Mouse (Mus musculus) CD4-positive helper T cell, adult 2 months (primary cell): ENCODE data around the gene Gm12216.
"Not testable (repeated sequence)": the region's sequence is repeated elsewhere in the genome, so short reads cannot be mapped to it uniquely, and the experiment has no call there.

Experiments used
- DNase-seq: peaks from one replicate; pipeline ENCODE4 v3.0.0-alpha.2; 2012; ENCODE audit warnings: low read depth, missing footprints, low spot score

Gene Gm12216

DNA sequence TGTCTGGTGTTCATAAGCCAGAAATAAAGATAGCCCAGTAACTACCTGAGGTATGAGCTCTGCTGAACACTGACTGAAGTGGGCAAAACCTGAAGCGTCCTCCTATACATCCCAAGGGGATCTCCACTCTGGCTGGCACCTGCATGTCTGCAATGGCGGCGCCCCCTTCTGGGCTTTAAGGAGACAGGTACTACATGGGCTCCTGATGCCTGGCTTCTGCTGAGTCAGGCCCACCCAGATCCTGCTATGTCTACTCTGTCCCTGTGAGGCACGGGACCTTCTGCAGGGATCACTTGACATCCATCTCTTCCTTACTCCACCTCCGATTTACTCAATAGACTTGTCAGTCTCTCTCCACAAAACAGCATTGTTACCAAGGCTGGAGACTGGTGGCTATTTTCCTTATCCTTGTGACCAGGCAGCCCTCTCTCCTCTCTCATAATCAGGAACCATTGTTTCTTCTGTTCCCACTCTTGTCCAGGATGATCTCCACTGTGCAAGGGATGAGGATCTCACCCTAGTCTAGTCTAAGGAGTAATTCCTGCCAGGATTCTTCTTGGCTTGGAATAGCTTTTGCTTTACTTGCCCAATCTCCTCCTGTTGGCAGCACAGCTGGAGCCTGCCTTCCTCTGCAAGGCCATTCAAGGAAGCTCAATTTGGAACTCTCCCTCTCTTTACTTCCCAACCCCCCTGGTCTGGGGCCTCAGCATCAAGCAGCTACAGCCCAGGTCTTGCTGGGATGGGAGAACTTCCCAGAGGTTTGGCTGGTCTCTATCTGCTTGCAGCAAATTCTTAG lies 15.1 kb upstream of the Gm12216 start:
- not testable (repeated sequence) for DNase-seq

DNA sequence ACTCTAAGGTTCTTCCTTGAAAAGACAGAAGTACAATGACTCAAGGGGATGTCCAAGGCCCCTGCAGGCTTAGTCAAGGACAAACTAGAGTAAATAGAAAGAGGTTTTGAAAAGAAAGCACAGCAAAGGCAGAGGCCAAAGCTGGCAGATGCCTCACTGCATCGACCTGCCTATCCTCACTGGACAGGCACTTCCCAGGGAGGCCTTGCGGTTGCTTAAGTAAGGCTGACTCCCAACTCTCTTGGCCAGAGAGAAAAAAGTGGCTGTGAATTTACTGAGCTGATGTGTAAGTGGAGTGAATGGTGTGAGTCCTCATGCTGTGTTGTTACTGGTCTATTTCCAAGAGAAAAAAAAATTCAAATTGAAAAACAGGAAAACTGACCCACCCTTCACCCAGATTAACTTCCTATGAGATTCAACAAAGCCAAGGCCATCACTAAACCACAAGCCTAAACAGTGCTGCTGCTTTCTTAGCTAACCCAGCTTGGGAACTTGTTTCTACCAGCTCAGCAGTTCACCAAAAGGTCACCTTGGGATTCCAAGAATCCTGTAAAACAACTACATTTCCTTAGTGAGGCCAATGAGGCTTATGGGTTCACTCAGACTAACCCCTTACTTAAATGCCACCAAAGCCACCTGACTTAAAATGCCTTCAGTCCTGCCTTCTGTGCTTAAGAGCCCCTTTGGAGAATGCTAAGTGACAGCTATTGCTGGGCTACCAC lies 12.9 kb upstream of the Gm12216 start:
- DNase-seq, result no peak

DNA sequence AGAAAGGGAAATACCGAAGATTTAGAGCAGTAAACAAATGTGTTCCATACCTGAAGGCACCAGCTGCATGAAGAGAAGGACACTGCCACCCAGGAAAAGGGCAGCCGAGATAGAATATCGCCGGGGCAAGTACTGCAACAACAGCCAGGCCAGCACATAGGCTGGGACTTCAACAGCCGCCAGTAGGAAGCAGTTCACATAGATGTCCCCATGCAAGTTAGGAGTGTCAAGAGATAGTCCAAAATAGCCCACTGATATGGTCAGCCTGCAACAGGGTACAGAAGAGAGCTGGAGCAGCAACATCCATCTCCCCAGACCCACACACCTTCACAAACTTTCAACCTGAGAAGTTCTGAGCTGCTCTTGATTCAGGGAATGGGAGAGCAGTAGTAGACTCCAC lies 10.1 kb upstream of the Gm12216 start:
- no peak for DNase-seq

DNA sequence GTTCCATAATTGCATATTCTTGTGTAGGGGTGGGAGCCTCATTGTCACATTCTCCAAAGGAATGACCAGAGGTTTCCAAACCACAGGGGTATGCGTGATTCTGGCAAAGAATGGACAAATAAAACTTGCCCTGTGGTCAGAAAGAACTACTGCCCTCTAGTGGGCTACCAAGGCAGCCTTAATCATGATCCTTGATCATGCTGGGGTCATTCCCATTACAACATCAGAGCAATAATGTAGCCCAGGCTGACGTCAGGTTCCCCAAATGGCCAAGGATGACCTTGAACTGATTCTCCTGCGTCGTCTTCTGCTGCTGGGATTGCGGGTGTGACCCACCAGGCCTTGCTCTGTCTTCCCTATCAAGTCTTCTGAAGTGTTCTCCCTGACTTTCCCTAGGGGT lies 9.3 kb upstream of the Gm12216 start:
- not testable (repeated sequence) for DNase-seq

DNA sequence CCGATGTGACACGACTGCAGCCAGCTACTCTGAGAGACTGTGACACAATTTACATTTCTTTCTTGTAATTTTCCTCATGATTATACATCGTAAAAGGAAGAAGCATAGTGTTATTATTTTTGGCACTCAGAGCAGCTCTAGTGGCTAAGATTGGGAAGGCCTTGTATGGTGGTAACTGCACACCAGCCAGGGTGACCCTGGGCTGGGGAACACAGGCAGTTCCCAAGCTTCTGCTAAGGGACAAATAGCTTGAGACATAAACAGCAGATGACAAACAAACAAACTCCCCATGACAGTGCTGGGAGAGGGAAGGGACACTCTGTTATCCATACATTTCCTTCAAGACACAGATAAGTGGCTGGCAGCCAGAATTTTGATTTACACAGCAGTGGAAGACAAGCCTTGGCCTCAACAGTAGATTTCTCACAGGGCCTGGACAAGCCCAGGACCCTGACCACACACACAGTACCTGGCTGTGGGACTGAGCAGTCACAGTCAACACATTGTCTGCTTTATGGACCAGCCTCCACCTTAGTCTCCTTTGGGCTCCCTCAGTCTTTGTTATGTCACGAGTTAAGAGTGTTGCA lies 5.8 kb upstream of the Gm12216 start:
- DNase-seq, result not testable (repeated sequence)

DNA sequence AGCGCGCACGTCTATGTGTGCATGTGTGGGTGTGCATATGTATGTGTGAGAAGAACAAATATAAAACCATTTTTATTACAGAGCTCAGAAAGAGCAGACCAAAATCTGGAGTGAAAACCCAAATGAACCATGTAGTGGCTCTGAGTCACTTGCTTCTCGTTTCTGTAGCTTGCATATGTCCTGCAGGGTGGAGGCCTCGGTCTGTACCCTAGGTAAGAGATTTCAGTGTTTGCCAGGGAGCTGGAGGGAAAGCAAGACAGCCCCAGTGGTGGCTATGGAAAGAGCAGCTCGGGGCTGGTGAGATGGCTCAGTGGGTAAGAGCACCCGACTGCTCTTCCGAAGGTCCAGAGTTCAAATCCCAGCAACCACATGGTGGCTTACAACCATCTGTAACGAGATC lies 1.9 kb upstream of the Gm12216 start:
- not testable (repeated sequence) for DNase-seq

DNA sequence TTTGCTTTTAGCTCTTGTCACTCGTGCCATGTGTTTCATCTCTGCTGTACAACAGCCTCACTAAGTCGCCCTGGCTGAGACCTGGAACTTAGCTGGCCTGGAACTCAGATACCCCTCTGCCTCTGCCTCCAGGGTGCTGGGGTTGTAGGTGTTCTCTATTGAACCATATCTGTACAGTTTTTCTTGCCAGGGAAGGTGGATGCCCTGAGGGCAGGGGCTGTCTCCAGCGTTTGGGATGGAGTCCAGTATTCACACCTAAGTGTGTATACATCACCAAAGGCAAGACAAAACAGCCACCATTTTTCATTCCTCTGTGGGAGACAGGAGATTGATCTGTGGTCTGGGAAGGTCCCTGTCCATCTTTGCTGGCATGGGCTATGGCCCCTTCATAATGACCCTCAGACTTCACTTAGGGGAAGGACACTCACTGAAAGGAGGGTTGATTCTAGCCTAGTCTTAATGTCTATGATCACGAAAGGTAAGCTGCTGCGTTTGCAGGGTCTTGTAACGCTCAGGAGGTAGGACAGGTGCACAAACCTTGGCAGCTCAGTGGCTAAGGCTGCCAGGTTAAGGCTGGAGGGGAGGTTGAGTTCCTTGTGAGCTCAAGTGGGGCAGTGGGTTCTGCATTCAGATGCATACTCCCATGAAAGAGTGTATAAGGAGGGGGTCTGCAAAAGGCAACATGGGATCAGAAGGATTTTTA lies 847 bp downstream of the Gm12216 start:
- no peak for DNase-seq

DNA sequence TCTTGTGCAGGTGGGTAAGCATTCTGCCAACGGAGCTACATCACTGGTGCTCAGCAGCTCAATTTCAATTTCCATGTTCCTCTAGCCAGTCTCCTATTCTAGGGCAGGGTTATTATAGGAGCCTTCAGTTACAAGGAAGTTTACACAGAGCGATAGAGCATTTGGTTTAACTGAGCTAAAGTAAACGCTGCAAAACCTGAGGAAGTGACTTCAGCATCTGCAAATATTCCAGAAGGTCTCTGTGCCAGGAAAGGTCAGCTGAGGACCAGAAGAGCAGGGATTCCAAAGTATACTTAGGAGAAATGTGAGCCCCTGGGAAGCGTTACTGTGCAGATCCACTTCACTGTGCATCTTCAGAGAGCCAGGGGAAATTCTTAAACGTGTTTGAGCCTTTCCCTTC lies 5.4 kb downstream of the Gm12216 start:
- DNase-seq, result no peak

DNA sequence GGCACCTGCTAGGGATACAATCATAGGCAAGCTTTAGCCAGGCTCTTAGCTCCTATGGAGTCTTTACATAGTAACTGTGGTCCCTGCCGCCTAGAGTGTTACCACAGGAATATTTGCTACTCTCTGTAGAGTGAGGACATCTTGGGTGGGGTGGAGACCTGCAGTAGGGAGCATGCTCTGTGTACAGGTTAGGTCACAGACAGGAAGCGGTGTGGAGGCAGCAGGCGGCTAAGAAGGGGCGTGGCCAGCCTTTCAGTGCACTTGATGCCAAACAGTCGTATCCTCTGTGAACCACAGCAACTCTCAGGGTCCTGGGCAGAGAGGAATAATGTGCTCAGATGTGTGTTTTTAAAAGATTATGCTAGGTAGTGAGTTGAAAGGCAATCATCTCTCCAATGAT lies 7.3 kb downstream of the Gm12216 start:
- DNase-seq, result peak; percentile 90

DNA sequence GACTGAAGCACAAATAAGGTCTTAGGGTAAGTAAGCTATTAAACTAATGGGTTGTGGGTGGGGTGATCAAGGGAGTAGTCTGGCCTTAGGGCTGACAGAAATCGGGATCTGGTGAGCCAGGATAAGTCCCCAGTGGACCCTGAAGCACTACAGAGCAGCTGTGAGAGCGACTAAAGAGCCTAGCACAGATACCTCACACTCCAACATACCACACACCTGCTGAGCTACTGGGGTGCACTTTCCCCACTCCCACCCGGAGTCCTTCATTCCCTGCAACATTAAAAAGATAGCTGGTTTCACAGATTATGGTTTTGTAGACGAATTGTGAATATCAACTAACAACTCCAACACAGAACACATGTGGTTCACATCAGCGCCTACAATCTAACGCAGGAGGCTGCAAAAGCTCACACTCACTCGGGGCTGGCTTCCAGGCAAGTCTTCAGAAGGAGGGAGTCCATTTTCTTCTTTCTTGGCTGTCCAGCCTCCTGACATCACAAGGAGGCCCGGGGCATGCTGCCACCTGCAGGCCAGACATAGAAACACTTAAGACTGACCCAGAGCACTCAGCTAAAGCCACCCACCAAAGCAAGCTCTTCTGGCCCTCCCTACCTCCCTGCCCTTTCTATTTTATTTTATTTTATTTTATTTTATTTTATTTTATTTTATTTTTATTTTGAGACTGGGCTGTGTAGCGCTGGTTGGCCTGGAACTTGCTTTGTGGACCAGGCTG lies 9.3 kb downstream of the Gm12216 start:
- peak; percentile 72 for DNase-seq

DNA sequence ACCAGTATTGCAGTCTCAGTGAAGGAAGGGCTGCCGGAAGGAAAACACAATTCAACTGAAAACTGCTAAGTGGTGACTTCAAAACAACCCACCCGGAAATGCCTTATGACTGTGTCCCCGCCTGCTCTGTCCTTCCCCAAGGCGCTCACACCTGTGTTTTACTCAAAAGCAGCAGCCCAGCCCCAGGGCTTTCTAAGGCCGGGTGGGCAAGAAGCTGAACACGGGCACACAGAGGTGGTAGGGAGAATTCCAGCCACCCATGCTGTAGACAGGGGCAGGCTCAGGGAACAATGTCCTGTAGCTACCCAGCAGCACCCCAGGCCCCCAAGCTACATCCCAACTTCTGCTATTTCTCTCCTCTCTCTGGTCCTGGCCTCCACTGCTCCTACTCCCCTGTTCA lies 13.4 kb downstream of the Gm12216 start:
- peak; percentile 80 for DNase-seq

DNA sequence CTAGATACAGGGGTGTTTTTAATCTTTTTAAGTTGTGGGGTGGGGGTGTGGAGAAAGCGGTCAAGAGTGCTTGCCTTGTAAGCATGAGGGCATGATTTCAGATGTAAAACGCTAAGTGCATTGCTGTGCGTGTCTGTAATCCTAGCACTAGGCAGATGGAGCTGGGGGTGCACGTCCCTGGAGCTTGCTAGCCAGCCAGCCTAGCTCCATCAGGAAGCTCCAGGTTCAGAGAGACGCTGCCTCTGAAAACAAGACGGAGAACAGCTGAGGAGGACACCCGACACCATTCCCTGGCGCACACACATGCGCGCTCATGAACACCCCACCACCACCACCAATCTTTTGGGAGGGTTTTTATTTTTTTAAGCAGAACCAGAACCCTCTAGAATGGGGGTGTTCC lies 15.9 kb downstream of the Gm12216 start:
- DNase-seq, result no peak

DNA sequence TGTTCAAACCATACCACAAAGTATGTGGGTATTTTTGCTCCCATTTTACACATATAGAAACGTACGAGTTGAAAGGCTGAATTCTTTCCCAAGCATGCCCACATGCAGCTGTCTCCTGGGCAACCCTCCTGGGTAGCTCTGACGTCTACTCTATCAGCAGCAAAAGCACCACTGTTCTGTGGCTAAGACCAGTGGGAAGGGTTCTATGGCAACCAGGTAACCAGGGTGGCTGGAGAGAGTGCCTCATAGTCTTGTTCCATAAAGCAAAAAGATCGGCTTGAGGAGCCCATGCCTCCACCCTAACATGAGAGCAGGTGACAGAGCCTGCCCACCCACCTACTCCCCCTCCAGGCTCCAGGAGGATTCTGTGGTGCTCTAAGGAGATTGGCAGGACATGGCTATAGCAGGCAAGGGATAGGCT lies 16.9 kb downstream of the Gm12216 start:
- DNase-seq, result peak; percentile 55

DNA sequence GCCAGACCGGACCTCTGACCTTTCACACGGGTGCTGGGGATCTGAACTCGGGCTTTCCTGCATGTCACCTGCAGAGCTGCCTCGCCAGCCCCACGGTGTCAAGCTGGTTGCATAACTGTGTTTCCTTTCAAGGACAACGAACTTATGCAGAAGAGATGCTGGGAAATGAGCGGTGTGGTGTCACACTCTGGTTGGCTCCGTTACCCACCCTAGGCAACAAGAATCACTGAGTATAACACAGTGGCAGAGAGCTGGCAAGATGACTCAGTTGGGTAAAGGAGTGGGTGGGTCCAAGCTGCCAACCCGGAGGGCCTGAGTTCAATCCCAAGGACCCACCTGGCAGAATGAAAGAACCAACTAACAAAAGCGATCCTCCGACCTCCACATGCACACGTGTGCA lies 17.5 kb downstream of the Gm12216 start:
- DNase-seq, result peak; percentile 51

DNA sequence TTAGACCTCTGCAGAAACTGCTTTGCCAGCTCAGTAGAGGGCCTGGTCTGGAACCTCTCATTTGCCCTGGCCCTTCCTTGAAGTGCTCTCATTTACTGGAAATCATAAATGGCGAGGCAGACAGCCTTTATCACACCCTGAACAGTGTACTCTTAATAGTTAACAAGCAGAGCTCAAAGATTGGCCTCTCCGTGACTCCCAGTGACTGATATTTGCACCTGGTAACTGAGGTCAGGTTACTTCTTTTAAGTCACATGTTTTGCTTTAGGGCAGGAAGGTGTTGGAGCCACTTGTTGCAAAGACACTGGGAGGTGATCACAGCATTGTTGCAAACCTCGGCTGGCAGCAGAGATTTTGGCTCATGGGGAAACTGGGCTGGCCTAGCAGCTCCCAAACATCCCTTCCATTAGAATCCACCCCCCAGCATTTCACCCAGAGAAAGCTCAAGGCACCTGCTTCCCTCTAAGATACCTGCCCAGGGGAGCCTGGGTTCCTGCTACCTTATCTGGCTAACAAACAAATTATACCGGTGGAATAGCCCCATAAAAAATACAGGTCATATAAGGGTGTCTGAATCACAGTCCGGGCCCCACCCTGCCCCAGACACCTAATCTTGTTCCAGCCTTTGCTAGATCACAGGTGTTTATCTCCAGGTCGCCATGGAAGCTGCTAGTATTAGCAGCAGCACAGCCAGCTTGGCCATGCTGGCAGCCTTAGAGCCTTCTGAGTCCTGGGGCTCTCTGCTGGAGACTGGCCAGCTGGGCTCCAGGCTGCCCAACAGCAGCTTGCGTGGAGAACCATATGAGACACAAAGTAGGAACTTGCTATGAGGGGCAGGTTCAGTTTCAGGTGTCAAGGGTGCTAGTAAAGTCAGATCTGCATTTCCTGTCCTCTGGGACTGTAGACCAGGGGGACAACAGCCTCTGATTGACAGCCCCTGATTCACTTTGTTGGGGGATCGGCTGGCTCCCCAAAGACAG lies 19.1 kb downstream of the Gm12216 start:
- DNase-seq, result peak; percentile 53

DNA sequence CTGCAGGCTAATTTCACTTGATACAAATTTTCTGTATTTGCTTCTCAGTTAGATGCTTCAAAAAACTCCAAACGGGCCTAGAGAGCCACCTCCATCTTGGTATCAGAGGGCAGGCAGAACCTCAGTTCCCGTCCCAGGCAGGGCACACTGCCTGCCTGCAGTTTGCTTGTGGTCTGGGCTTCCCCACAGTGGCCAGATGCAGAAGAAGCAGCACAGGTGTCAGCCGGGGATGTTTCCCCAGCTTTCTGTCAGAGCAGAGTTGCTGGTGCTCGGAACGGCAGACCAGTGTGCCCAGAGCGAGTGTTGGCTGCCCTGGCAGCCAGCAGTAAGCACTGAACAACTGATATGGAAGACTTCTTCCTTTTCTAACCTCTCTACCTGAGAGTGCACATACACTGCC lies 19.9 kb downstream of the Gm12216 start:
- DNase-seq, result peak; percentile 58

DNA sequence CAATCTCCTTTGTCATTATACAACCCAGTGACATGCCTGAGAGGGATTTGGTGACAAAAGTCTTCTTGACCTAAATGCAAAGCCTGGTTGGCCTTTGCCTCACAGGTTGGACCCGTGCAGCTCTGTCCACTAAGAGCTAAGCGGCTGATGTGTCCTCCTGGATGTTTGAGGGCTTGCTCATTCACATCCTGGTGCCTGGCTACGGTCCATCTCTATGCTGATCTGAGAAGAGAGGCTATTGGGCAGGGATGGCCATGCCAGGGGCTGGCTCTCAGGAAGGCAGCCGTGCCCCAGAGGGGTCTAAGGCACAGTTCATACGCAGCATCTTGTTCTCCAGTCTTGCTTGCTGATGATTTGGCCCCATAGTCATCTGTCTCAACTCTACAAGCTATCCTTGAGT lies 21.3 kb downstream of the Gm12216 start:
- DNase-seq, result no peak

DNA sequence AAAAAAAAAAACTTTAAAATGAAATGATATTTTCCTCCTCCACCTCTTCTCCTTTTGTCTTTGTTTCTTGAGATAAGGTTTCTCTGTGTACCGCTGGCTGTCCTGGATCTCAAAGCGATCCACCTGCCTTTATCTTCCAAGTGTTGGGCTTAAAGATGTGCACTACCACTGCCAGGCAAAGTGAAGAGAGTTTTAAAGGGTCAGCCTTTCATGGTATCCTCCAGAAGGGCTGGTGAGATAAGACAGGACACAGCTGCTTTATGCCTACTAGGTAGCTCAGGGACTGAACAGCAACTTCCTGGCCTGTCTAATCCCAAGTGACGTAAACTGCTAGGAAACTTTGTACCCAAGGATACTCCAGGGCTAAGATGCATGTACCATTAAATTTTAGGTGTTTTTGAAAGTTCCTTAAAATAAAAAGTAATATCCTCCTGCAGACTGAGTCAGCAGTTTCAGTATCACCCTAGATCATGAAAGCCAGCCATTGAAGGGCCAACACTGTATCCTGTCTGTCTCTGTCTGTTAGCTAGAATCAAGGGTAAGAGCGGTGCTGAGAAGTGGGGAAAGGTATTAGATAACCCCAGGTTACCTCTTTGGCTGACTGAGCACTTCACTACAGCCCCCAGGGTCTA lies 23.6 kb downstream of the Gm12216 start:
- DNase-seq, result no peak

DNA sequence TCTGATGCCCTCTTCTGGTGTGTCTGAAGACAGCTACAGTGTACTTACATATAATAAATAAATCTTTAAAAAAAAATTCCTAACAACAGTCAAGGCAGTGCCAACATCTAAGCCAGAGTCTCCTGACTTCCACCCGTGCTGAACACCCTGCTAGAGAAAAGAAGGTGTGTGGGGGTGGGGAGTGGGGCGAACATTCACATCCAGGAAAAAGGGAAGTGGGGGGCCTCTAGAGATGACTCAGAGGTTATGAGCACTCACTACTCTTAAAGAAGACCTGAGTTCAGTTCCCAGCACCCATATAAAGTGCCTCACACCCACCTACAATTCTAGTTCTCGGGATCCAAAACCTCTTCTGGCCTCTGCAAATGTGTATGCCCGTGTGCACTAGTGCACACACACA lies 33.6 kb downstream of the Gm12216 start:
- no peak for DNase-seq

DNA sequence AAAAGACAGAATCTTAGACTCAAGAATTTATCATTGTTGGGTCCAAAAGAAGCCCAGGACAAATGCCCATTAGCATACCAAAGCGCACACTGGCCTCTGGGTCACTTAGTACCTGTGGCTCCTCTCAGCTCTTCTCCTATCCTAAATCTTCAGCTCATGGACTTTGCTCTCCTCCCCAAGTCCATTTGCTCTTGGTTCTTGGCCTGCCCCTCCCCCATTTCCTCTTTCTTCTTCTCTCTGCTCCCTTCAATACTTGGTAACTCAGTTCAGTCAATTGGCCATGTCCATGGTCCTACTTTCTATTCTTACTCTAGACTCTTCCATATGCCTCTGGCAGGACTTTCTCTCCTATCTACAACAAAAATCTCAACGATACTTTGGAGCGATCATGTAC lies 37.1 kb downstream of the Gm12216 start:
- DNase-seq, result no peak
